Mouse (Mus musculus) forebrain, embryonic 10.5 days (tissue): ENCODE data around the gene Exosc5. TPM values are rescaled to one million over a fixed set of nuclear protein-coding genes. Genes with fewer than 3 reads are reported as not detected.

ENCODE experiments used
- DNase-seq: peaks from one replicate; pipeline ENCODE4 v3.0.0-alpha.2; 2017; ENCODE audit warnings: low spot score; ENCODE audit errors: extremely low spot score
- H3K27ac ChIP-seq: fragments of 300-500 bp; sonication (generic); 2 replicates; pipeline ENCODE4 v1.5.1; 2016; ENCODE audit warnings: mild to moderate bottlenecking
- H3K27me3 ChIP-seq: fragments of 300-500 bp; sonication (generic); 2 replicates; pipeline ENCODE4 v1.6.1; 2016; ENCODE audit warnings: mild to moderate bottlenecking; ENCODE audit not compliant: poor library complexity, severe bottlenecking
- H3K36me3 ChIP-seq: fragments of 300-500 bp; sonication (generic); replicated peaks from 2 replicates; pipeline ENCODE4 v1.6.1; 2016; ENCODE audit warnings: mild to moderate bottlenecking, moderate library complexity
- H3K4me1 ChIP-seq: fragments of 300-500 bp; sonication (generic); 2 replicates; pipeline ENCODE4 v1.6.1; 2016
- H3K4me3 ChIP-seq: fragments of 300-500 bp; sonication (generic); 2 replicates; pipeline ENCODE4 v1.5.1; 2016; ENCODE audit warnings: mild to moderate bottlenecking, moderate library complexity
- H3K9me3 ChIP-seq: fragments of 300-500 bp; sonication (generic); 2 replicates; pipeline ENCODE4 v1.6.1; 2016; ENCODE audit warnings: mild to moderate bottlenecking, moderate library complexity
- WGBS: fragments of 180-500 bp; shearing (Covaris S2); methylation state at CpG from one replicate; pipeline ENCODE4 v1.1.7; 2016; 5-methylcytosine and 5-hydroxymethylcytosine counted together
- polyA plus RNA-seq: library from polyadenylated mRNA; unstranded; fragments of >200 nt; fragmentation: Nextera tagmentation; extraction: Ambion mirVana; gene quantifications from 2 replicates; pipeline ENCODE4 v1.2.1, GENCODE M21; 2016

Exosc5 gene
- polyA plus RNA-seq, 1 experiment from 2014 or later: 82.1 TPM

DNA sequence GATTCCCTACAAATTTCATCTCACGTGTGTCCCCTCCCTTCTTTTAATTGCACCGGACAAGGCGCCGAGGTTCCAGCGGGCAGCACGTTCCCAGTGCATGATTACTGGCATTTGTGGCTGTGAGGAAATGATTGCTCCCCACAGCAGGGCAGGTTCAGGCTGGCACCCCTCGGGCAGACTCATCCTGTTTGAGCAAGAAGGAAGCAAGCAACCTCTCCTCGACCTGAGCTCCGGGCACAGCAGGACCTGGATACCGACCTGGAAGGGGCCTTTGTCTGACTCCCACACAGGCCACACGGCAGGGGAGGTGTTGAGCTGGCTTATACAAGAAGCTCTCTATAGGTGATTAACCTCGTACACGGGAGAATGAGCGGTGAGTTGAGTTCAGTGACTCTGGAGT lies 13.9 kb upstream of the Exosc5 start:
- no peak overlapping the region for H3K4me3 ChIP-seq
- 0 out of 2 replicates have a peak, but pooled peaks cover 3% of the 10 kb centered on the region for H3K36me3 ChIP-seq
- WGBS: 45% methylated on average over 14 of the region's 14 CpGs
- peaks cover 15% of the 10 kb centered on the region for H3K4me1 ChIP-seq
- no peak overlapping the region for H3K27ac ChIP-seq
- no peak for DNase-seq
- no peaks in the 10 kb centered on the region for H3K27me3 ChIP-seq
- no peaks in the 10 kb centered on the region for H3K9me3 ChIP-seq

- Histone ChIP-seq H3K9me3 (no peaks in the 10 kb centered on the region), H3K4me3 (no peak overlapping the region), H3K27me3 (no peaks in the 10 kb centered on the region), H3K4me1 (peaks cover 15% of the 10 kb centered on the region), H3K36me3 (no peaks in the 10 kb centered on the region), H3K27ac (no peak overlapping the region)
- WGBS: 63% methylated on average over 5 of the region's 5 CpGs
- no peak for DNase-seq
These were observed 11.3 kb upstream of the Exosc5 start for GRCm38 (mm10) chr7:25647574-25648123.

DNA sequence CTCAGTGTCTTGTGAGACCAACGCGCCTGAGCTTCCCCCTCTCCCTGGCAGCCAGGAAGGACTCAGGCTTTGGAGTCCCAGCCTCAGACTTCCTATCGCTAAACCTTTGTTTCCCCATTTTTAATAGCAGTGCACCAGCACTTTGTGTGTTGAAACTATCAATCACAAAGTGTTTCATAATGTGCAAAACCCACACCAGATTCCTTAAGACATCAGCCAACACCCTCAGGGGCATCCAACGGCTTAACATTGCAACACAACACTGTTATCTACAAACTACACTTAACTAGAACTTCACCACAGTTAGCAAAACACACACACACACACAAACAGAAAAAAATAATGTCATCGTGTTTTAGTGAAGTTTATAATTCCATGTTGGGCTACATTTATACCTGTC lies 9.1 kb upstream of the Exosc5 start:
- Histone ChIP-seq H3K36me3 (no peaks in the 10 kb centered on the region), H3K4me3 (no peak overlapping the region), H3K4me1 (peaks cover 13% of the 10 kb centered on the region), H3K27me3 (no peaks in the 10 kb centered on the region), H3K27ac (no peak overlapping the region), H3K9me3 (no peaks in the 10 kb centered on the region)
- no peak for DNase-seq
- 77% methylated on average over 5 of the region's 5 CpGs for WGBS

- Histone ChIP-seq H3K4me3 (no peak overlapping the region), H3K36me3 (no peaks in the 10 kb centered on the region), H3K9me3 (no peaks in the 10 kb centered on the region), H3K4me1 (peaks cover 8% of the 10 kb centered on the region; the same call in 1 of the 2 replicates), H3K27ac (no peak overlapping the region), H3K27me3 (no peaks in the 10 kb centered on the region)
- WGBS: 94% methylated on average over 8 of the region's 8 CpGs
- DNase-seq: no peak
These were observed 7.7 kb upstream of the Exosc5 start for GRCm38 (mm10) chr7:25651281-25651680.

GRCm38 (mm10) chr7:25652244-25652759 lies 6.7 kb upstream of the Exosc5 start:
- Histone ChIP-seq H3K4me1 (peaks cover 11% of the 10 kb centered on the region), H3K27me3 (no peaks in the 10 kb centered on the region), H3K36me3 (no peaks in the 10 kb centered on the region), H3K9me3 (no peaks in the 10 kb centered on the region), H3K4me3 (no peak overlapping the region), H3K27ac (no peak overlapping the region)
- WGBS: 93% methylated on average over 12 of the region's 12 CpGs
- DNase-seq: no peak

GRCm38 (mm10) chr7:25655601-25656428 lies 3.1 kb upstream of the Exosc5 start:
- DNase-seq: no peak
- H3K36me3 ChIP-seq: no peaks in the 10 kb centered on the region
- no peaks in the 10 kb centered on the region for H3K9me3 ChIP-seq

GRCm38 (mm10) chr7:25657785-25658184 lies 1.2 kb upstream of the Exosc5 start:
- Histone ChIP-seq H3K9me3 (no peaks in the 10 kb centered on the region), H3K4me1 (peaks cover 23% of the 10 kb centered on the region), H3K36me3 (peaks cover 16% of the 10 kb centered on the region), H3K27ac (no peak overlapping the region), H3K27me3 (no peaks in the 10 kb centered on the region), H3K4me3 (peak overlapping the region; percentile 73)
- DNase-seq: no peak
- 44% methylated on average over 10 of the region's 10 CpGs for WGBS

More at GRCm38 (mm10) chr7:25655601-25656428, 3.1 kb upstream of the Exosc5 start:
- Histone ChIP-seq H3K4me3 (no peak overlapping the region), H3K4me1 (peaks cover 23% of the 10 kb centered on the region), H3K27me3 (no peaks in the 10 kb centered on the region), H3K27ac (no peak overlapping the region)
- WGBS: 80% methylated on average over 11 of the region's 11 CpGs

DNA sequence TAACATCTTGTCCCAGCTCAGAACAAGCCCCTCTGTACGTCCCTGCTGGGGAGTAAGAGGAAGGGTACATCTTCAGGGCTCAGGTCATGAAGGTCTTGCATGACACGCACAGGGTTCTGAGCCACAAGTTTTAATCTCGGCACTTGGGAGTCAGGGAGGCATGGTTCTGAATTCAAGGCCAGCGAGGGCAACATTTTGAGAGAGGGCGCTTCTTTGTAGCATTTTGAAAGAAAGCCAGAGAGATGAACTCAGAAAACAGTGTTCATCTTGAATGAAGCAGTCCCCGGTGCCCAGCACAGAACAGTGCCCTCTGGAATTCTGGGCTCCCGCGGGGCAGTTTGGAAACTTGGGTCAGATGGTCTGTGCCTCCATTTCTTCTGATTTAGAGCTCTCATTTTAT lies 7.4 kb downstream of the Exosc5 start:
- Histone ChIP-seq H3K9me3 (no peaks in the 10 kb centered on the region), H3K27ac (no peak overlapping the region), H3K36me3 (peaks cover 85% of the 10 kb centered on the region), H3K4me1 (no peaks in the 10 kb centered on the region), H3K27me3 (no peaks in the 10 kb centered on the region), H3K4me3 (no peak overlapping the region)
- 93% methylated on average over 8 of the region's 8 CpGs for WGBS
- no peak for DNase-seq

DNA sequence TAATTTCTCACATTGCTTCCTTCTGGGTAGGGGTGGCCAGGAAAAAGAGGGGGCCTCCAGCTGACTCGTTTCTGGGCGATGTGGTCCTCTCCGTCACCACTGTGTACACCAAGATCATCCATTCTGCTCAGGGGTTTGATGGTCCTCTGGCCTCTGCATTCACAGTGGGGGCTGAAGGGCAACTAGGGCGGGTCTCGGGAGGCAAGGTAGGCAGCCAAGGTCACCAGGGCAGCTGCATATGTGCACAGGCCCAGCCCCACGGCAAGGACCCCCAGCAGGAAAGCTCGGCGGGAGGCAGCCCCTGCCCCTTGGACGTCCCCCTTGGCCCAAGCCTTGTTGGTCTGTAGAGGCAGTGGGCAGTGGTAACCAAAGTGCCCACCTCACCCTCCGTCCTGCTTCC lies 10.2 kb downstream of the Exosc5 start:
- Histone ChIP-seq H3K36me3 (peaks cover 58% of the 10 kb centered on the region), H3K4me1 (no peaks in the 10 kb centered on the region)
- WGBS: 87% methylated on average over 10 of the region's 10 CpGs

GRCm38 (mm10) chr7:25669631-25670030 lies 10.7 kb downstream of the Exosc5 start:
- Histone ChIP-seq H3K27ac (no peak overlapping the region), H3K36me3 (peaks cover 54% of the 10 kb centered on the region), H3K4me1 (peaks cover 2% of the 10 kb centered on the region), H3K4me3 (no peak overlapping the region), H3K9me3 (no peaks in the 10 kb centered on the region), H3K27me3 (peaks cover 18% of the 10 kb centered on the region)
- DNase-seq: no peak
- 83% methylated on average over 9 of the region's 9 CpGs for WGBS

More for the DNA sequence above, 10.2 kb downstream of the Exosc5 start:
- DNase-seq: no peak
- Histone ChIP-seq H3K27me3 (peaks cover 13% of the 10 kb centered on the region), H3K4me3 (no peak overlapping the region), H3K27ac (no peak overlapping the region), H3K9me3 (no peaks in the 10 kb centered on the region)

- Histone ChIP-seq H3K9me3 (no peaks in the 10 kb centered on the region), H3K36me3 (peaks cover 49% of the 10 kb centered on the region), H3K27me3 (peaks cover 22% of the 10 kb centered on the region), H3K4me3 (no peak overlapping the region), H3K4me1 (peaks cover 7% of the 10 kb centered on the region), H3K27ac (no peak overlapping the region)
- 91% methylated on average over 4 of the region's 4 CpGs for WGBS
- DNase-seq: no peak
These were observed 11.1 kb downstream of the Exosc5 start for GRCm38 (mm10) chr7:25670096-25670495.

DNA sequence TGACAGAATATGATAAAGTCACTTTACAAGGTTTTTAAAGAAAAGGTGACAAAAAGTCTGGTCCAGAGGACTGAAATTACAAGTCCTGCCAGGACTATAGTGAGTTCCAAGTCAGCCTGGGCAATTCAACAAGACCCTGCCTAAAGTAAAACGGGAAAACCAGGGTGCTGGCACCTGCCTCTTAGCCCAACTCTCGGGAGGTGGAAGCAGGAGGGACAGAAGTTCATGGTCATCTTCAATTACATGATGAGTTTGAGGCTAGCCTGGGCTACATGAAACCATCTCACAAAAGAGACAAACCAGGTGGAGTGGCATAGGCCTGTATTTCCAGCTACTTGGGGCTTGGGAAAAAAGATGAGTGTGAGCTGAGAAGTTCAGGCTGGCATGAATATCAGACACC lies 12.7 kb downstream of the Exosc5 start:
- Histone ChIP-seq H3K27ac (no peak overlapping the region), H3K9me3 (no peaks in the 10 kb centered on the region), H3K27me3 (peaks cover 38% of the 10 kb centered on the region), H3K4me1 (peaks cover 7% of the 10 kb centered on the region), H3K36me3 (peaks cover 33% of the 10 kb centered on the region), H3K4me3 (no peak overlapping the region)
- 85% methylated on average over 2 of the region's 2 CpGs for WGBS
- DNase-seq: no peak

DNA sequence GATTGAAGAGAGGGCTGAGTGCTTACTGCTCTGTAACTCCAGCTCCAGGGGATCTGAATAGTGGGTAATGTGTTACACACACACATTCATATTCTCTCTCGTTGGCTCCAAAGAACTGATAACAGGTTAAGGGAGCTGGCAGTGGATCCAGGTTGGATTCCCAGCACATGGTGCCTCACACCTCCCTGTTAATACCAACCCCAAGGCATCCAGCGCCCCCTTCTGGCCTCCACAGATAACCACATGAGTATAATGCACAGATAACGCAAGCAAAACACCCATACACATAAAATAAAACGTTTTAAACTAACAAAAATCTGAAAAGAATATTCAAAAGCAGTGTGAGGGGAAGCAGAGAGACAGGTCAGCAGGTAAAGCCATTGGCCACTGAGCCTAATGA lies 13.5 kb downstream of the Exosc5 start:
- Histone ChIP-seq H3K27me3 (peaks cover 42% of the 10 kb centered on the region), H3K9me3 (no peaks in the 10 kb centered on the region), H3K4me1 (peaks cover 7% of the 10 kb centered on the region), H3K36me3 (peaks cover 26% of the 10 kb centered on the region), H3K4me3 (no peak overlapping the region), H3K27ac (no peak overlapping the region)
- WGBS: 55% methylated on average over 4 of the region's 4 CpGs
- no peak for DNase-seq
